Mouse (Mus musculus) limb, embryonic 14.5 days (tissue): Measurements from ENCODE around the gene Rnf220. TPM values are rescaled to one million over a fixed set of nuclear protein-coding genes. Genes with fewer than 3 reads are reported as not detected.

ENCODE experiments used
- ATAC-seq: fragments of 200-750 bp; cut with Nextera tagmentation; 2 replicates; pipeline ENCODE4 v1.8.0; 2017; ENCODE audit warnings: low read depth, moderate number of reproducible peaks, moderate TSS enrichment; ENCODE audit not compliant: low FRiP score
- DNase-seq: peaks from one replicate; pipeline ENCODE4 v3.0.0-alpha.2; 2015; ENCODE audit warnings: low spot score
- H3K27ac ChIP-seq: fragments of 300-500 bp; sonication (generic); replicated peaks from 2 replicates; pipeline ENCODE4 v1.5.1; 2014; ENCODE audit warnings: low read depth, mild to moderate bottlenecking, low read length, moderate library complexity, mixed read lengths
- H3K27me3 ChIP-seq: fragments of 300-500 bp; sonication (generic); 2 replicates; pipeline ENCODE4 v1.6.1; 2014; ENCODE audit warnings: low read length, mixed read lengths; ENCODE audit not compliant: control insufficient read depth, insufficient read depth
- H3K36me3 ChIP-seq: fragments of 300-500 bp; sonication (generic); 2 replicates; pipeline ENCODE4 v1.6.1; 2014; ENCODE audit warnings: mild to moderate bottlenecking, low read length, moderate library complexity, mixed read lengths; ENCODE audit not compliant: control insufficient read depth, insufficient read depth
- H3K4me1 ChIP-seq: fragments of 300-500 bp; sonication (generic); 2 replicates; pipeline ENCODE4 v1.6.1; 2014; ENCODE audit warnings: antibody characterized with exemption, low read length, mixed read lengths; ENCODE audit not compliant: control insufficient read depth, insufficient read depth
- H3K4me2 ChIP-seq: fragments of 300-500 bp; sonication (generic); replicated peaks from 2 replicates; pipeline ENCODE4 v1.6.1; 2014; ENCODE audit warnings: low read depth, mild to moderate bottlenecking, low read length, moderate library complexity; ENCODE audit not compliant: severe bottlenecking
- H3K4me3 ChIP-seq: fragments of 300-500 bp; sonication (generic); replicated peaks from 2 replicates; pipeline ENCODE4 v1.5.1; 2014; ENCODE audit warnings: low read length
- H3K9ac ChIP-seq: fragments of 300-500 bp; sonication (generic); 2 replicates; pipeline ENCODE4 v1.6.1; 2014; ENCODE audit warnings: mild to moderate bottlenecking, low read depth, low read length, moderate library complexity; ENCODE audit not compliant: severe bottlenecking
- H3K9me3 ChIP-seq: fragments of 300-500 bp; sonication (generic); 2 replicates; pipeline ENCODE4 v1.6.1; 2016; ENCODE audit warnings: low read length; ENCODE audit not compliant: control insufficient read depth
- POLR2A ChIP-seq: fragments of 200-500 bp; IDR thresholded peaks from 2 replicates; pipeline ENCODE4 v1.8.0; 2012; ENCODE audit warnings: inconsistent platforms, mild to moderate bottlenecking, moderate library complexity, borderline replicate concordance; ENCODE audit not compliant: insufficient read depth, insufficient read length; ENCODE audit errors: extremely low read depth
- WGBS: fragments of 180-500 bp; shearing (Covaris S2); extraction: QIAGEN DNeasy Blood & Tissue Kit; methylation state at CpG from one replicate; pipeline ENCODE4 v1.1.7; 2014; 5-methylcytosine and 5-hydroxymethylcytosine counted together
- polyA plus RNA-seq, 2 experiments: library from polyadenylated mRNA; depleted of rRNA in 1 of 2; stranded (reverse) in 1 of 2; unstranded in 1 of 2; fragments of >200 nt; fragmentation: Nextera tagmentation in 1 of 2; extraction: Ambion mirVana in 1 of 2; gene quantifications; 2 replicates each; pipeline versions ENCODE4 v1.2.1 to v1.2.3; 2012 to 2014

Rnf220 gene
- polyA plus RNA-seq, 2 experiments = 72.8 to 126 TPM

DNA sequence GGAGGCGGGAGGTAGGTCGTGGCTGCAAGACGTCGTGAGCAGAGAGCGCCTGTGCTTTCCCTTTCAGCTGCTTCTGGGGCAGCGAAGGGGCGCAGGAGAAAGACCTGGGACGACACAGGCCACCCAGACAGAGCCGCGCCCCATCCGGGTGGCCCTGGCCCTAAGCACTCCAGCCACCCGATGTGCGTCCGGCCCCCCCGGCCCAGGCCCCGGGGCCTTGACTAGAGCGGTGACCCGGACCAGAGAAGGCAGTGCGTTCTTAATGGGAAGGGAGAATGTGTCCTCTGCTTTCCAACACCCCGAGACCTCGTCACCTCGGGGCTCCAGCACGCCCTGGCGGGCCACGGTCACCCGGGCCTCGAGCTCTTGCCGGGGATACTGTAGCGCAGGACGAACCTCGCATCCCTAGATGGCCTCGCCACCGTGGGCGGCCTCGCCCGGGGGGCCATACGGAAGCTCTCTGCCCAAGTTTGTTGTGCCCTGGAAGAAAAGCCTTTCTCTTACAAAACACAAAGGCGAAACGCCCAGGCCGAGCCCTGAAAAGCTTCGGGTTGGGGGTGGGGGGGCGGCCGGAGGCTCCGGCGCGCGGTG is 1.8 kb downstream of the Rnf220 start:
- no peak for TF ChIP-seq POLR2A
- H3K4me3 ChIP-seq = peak overlapping the region; percentile 50
- H3K4me1 ChIP-seq = peaks cover 8% of the 10 kb centered on the region; the same call in 1 of the 2 replicates
- peak overlapping the region; percentile 87 for H3K27ac ChIP-seq
- peak overlapping the region; percentile 77 for H3K9ac ChIP-seq
- H3K36me3 ChIP-seq = no peaks in the 10 kb centered on the region
- DNase-seq (no peak), ATAC-seq (peak; percentile 13; the same call in 1 of the 2 replicates)
- H3K4me2 ChIP-seq = peak overlapping the region; percentile 94
- 1% methylated on average over 47 of the region's 47 CpGs for WGBS
- H3K9me3 ChIP-seq = no peaks in the 10 kb centered on the region
- H3K27me3 ChIP-seq = peaks cover 34% of the 10 kb centered on the region

DNA sequence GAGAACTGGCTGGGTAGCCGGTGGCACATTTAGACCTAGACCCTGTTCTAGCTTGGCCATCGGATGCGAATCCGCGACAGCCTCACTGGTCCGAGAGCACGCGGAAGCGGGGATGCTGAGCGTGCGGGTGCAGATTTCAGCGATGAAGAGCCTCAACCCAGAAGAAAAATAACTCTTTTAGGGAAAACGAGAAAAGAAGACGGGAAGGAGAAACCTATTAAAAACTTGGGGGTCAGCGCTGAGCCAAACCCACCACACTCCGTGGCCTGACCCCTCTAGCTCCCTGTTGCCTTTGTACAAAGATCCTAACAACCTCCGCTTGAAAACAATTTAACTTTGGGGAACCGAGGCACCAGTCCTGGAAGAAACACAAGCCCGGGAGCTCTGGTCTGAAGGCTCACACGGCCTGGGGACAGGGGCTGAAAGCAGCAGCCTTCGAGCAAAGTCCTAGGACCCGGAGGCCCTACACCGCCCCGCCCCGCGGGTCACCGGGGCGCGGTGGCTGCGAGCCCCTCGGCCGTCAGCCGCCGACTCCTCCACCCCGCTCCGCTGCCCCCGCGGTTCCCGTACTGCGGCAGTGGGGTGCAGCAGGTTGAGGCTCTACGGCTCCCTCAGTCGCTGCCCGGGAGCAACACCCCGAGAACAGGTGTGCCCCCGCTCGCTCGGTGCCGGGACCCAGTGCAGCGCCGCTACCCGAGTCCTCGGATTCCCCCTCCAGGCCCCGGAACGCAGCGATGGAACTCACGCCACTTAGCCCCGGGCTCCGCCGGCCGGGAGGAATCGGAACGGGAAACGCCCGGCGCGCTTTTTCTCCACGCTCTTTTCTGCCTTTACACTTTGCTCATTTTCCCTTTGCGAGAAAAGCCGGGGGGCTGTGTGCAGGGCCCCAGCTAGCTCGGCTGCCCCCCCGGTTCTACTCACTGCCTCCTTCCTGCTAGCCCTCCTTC is 2.7 kb downstream of the Rnf220 start:
- peaks cover 43% of the 10 kb centered on the region for H3K27me3 ChIP-seq
- peak overlapping the region; percentile 94 for H3K4me2 ChIP-seq
- no peaks in the 10 kb centered on the region for H3K9me3 ChIP-seq
- peak overlapping the region; percentile 87 for H3K27ac ChIP-seq
- H3K4me1 ChIP-seq = peaks cover 8% of the 10 kb centered on the region; the same call in 1 of the 2 replicates
- ATAC-seq = no peak
- peak overlapping the region; percentile 50 for H3K4me3 ChIP-seq
- no peaks in the 10 kb centered on the region for H3K36me3 ChIP-seq
- no peak for DNase-seq
- under 1% methylated on average over 62 of the region's 71 CpGs for WGBS
- peak overlapping the region; percentile 77 for H3K9ac ChIP-seq
- TF ChIP-seq POLR2A = 0 out of 2 replicates have a peak, but pooled peaks have one; percentile 30

DNA sequence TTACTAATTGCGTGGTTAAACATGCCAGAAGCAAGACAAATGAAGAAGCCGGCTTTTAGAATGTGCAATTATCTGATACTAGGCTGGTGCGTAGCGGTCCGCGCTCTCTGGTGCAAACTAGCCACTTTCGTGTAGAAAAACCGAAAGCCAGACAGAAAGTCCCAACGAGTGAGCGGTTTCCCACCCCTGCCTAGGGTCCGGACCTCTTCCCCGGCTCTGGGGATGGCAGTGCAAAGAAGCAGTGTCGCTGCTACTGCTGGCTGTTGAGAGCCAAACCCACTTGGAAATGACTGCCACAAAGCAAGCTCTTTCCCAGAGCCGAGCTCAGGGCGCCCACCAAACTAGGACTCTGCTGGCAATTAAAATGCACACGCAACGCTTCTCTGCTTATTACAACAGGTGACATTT is 3.7 kb downstream of the Rnf220 start:
- no peak for TF ChIP-seq POLR2A
- WGBS = 2% methylated on average over 17 of the region's 17 CpGs
- Histone ChIP-seq H3K4me2 (peak overlapping the region; percentile 94), H3K9me3 (no peaks in the 10 kb centered on the region), H3K27ac (0 out of 2 replicates have a peak overlapping the region, but pooled peaks have one; percentile 87), H3K9ac (peak overlapping the region; percentile 77), H3K4me1 (peaks cover 8% of the 10 kb centered on the region; the same call in 1 of the 2 replicates), H3K4me3 (peak overlapping the region; percentile 50), H3K36me3 (no peaks in the 10 kb centered on the region), H3K27me3 (peaks cover 43% of the 10 kb centered on the region)
- ATAC-seq = no peak
- DNase-seq = no peak

DNA sequence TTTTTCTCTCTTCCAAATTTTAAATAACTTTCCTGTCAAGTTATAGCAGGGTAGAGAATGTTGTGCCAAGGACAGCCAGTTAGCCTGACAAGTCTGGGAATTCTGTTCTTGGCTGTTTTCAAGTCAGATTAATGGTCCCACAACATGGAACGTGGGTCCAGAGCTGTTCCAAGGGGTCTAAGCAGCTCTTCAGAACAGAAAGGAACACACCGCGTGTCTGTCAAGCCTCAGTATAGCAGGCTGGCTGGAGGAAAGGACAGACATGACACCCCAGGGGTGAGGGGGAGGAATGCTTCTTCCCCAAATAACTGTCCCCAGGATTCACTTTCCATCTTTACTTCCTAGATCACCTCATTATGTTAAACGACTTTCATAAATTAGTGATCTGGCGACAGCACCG is 5.0 kb downstream of the Rnf220 start:
- ATAC-seq = no peak
- TF ChIP-seq POLR2A = no peak
- Histone ChIP-seq H3K27me3 (peaks cover 43% of the 10 kb centered on the region), H3K4me3 (no peak overlapping the region), H3K27ac (no peak overlapping the region), H3K9ac (no peak overlapping the region), H3K4me1 (peaks cover 8% of the 10 kb centered on the region; the same call in 1 of the 2 replicates), H3K9me3 (no peaks in the 10 kb centered on the region), H3K36me3 (no peaks in the 10 kb centered on the region), H3K4me2 (no peak overlapping the region)
- DNase-seq = no peak
- 60% methylated on average over 6 of the region's 6 CpGs for WGBS

DNA sequence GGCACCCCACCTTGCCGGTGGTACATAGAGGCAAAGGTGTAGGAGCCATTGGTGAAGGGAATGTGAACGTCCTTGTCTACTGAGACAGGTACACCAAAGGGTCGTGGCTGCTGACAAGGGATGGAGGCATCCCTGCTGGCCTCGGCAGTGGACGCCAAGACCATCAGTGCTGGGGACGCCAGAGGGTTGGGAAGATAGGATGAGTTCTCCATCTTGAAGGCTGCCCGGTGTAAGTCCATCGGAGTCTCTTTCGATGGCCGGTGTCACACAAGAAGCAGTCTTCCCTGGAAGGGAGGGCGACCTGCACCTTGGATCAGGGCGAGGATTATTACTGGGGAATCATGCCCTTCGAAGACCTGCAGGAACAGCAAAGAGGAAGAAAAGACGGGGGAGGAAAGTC is 6.9 kb downstream of the Rnf220 start:
- H3K4me1 ChIP-seq = peaks cover 10% of the 10 kb centered on the region; the same call in 1 of the 2 replicates
- peaks cover 42% of the 10 kb centered on the region for H3K27me3 ChIP-seq
- no peak overlapping the region for H3K4me2 ChIP-seq
- no peak overlapping the region for H3K4me3 ChIP-seq
- H3K27ac ChIP-seq = no peak overlapping the region
- 89% methylated on average over 14 of the region's 14 CpGs for WGBS
- TF ChIP-seq POLR2A = no peak
- DNase-seq (no peak), ATAC-seq (no peak)
- no peaks in the 10 kb centered on the region for H3K36me3 ChIP-seq
- H3K9me3 ChIP-seq = no peaks in the 10 kb centered on the region
- H3K9ac ChIP-seq = no peak overlapping the region
